Mouse (Mus musculus) small intestine, adult 10 weeks (tissue): ENCODE results near the gene Hsf2bp. TPM values are rescaled to one million over a fixed set of nuclear protein-coding genes. Genes with fewer than 3 reads are reported as not detected.

Source experiments
- polyA plus RNA-seq: library from polyadenylated mRNA; stranded (reverse); fragments of 350-450 nt; fragmentation: Illumina TruSeq; extraction: RNeasy Lipid Tissue Mini Kit (QIAGEN cat#74804); gene quantifications from one replicate; pipeline ENCODE4 v1.2.3, GENCODE M21; 2014; ENCODE audit warnings: low replicate concordance

The Hsf2bp gene
- not detected for polyA plus RNA-seq

DNA sequence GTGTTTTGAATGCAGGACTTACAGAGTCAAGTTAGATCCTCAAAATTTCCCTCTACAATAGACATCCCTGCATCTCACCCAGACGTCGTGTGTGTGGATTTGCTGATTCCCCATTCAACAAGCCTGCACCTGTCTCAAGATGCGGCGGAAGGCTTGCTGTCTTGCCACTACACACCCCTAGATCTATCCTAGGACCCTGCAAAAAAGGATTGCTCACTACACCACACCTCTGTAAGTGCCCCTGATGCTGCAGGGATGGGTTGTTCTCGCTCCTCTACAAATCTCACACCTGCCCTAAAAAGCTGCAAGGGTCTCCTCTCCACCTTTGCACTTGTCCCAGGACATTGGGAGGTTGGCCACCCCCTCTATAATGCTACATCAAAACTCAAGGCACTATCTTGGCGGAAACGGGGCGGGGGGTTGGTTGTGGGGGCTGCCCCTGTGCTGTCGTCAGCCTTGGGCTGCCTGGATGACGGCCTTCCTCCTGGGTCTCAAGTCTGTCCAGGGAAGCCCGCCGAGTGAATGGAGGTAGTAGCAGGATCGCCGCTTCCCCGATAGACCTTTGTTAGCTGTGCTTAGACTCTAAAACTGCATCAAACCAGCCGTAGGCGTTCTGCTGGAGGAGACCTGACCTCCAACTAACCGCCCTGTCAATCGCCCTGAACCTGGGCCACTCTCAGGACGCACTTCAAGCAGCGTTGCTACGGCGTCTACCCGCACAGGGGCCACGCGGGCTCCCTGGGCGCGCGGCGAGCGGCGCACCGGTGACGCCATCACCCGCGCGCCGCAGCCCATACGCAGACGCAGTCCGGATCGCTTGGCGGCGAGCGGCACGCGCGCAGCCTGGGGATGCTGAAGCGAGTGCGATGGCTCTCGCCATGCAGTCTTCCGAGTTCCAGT lies at the start of gene Hsf2bp, which contains the start of gene Rrp1b:
Gene Hsf2bp (minus strand): TSS at position 741 of the 900 bp plus-strand sequence.
Gene Rrp1b (plus strand): TSS at position 492 of the 900 bp plus-strand sequence.

Other genes starting within 250 kb of the Hsf2bp start
- 2.4 TPM for gene Sik1, start 180.5 kb downstream of the Hsf2bp start, polyA plus RNA-seq
- gene Rrp1b, start 249 bp downstream of the Hsf2bp start, polyA plus RNA-seq = 1.7 TPM
- gene Notch3, start 130.5 kb upstream of the Hsf2bp start, polyA plus RNA-seq = 0.22 TPM
- 0.33 TPM for gene Ephx3, start 153.2 kb upstream of the Hsf2bp start, polyA plus RNA-seq
- 22.9 TPM for gene Brd4, start 248.4 kb upstream of the Hsf2bp start, polyA plus RNA-seq